Comparison of ENCODE assay signal across 11 mouse cellular contexts in the genomic region with DNA sequence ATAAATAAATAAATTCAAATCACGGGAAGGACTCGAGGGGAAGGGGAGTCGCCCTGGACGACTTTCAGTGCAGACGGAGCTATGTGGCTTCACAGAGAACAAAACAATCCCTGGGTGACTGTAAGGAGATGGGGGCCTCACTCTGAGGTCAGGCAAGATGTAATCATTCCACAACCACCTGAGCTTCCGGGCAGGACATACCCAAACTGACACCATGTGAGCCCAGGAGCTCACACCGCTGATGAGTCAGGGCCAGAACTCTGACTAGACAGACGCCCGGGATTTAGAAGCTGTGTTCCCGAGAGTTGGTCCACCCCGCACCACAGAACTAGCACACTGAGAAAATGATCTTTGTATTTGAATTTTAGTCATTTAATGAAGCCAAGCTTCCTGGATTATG. TPM values are rescaled to one million over a fixed set of nuclear protein-coding genes. Genes with fewer than 3 reads are reported as not detected.
DNase-seq lines count a peak whose midpoint lies in the region; ATAC-seq and TF ChIP-seq lines count a peak whose summit lies in the region.
"Had no signal": no experiment of that assay in that cellular context is flagged by ENCODE, and none has a peak within 500 bp of the region (broad histone marks: within the 10 kb centered on the region; RNA-seq: fewer than 3 reads in every experiment).

No protein-coding gene starts in this region.

- 36% methylated on average over 11 of the region's 11 CpGs for WGBS in heart, embryonic 13.5 days

- H3K4me2 ChIP-seq in heart, embryonic 13.5 days: peak overlapping the region; percentile 46
- H3K4me2 ChIP-seq: hindbrain, embryonic 15.5 days had no signal

- no peak overlapping the region for H3K27ac ChIP-seq in heart, embryonic 13.5 days (replicated peaks)
- H3K27ac ChIP-seq in left cerebral cortex, adult 2 months: no peak overlapping the region
- H3K27ac ChIP-seq: hindbrain, embryonic 15.5 days had no signal

- peak overlapping the region; percentile 21 for H3K4me3 ChIP-seq in heart, embryonic 13.5 days
- peak overlapping the region; percentile 7; the same call in 1 of the 2 replicates for H3K4me3 ChIP-seq in left cerebral cortex, adult 2 months
- H3K4me3 ChIP-seq: hindbrain, embryonic 15.5 days had no signal

- no peak for ATAC-seq in heart, embryonic 13.5 days (ENCODE audit: extremely low read depth, insufficient number of reproducible peaks, low FRiP score, low TSS enrichment)

- TF ChIP-seq CTCF in left cerebral cortex, adult 2 months (IDR thresholded peaks at IDR 0.05): no peak

- H3K9ac ChIP-seq in heart, embryonic 13.5 days: 0 out of 2 replicates have a peak overlapping the region, but pooled peaks have one; percentile 8
- H3K9ac ChIP-seq: hindbrain, embryonic 15.5 days had no signal

- H3K36me3 ChIP-seq in heart, embryonic 13.5 days: no peaks in the 10 kb centered on the region
- H3K36me3 ChIP-seq: hindbrain, embryonic 15.5 days had no signal

- H3K9me3 ChIP-seq in heart, embryonic 13.5 days: no peaks in the 10 kb centered on the region
- H3K9me3 ChIP-seq: hindbrain, embryonic 15.5 days had no signal

- DNase-seq in heart, postnatal 36 days: no peak
- DNase-seq in left cerebral cortex, adult 2 months (ENCODE audit: extremely low spot score in 1 of 2, low spot score in 2 of 2): peak in 1 of 2 experiments; percentile 12
- DNase-seq in left cerebral cortex, adult 11 months (ENCODE audit: low spot score): no peak
- peak; percentile 7 for DNase-seq in right cerebral cortex, postnatal 25 days
- DNase-seq in right cerebral cortex, postnatal 36 days (ENCODE audit: low spot score in 2 of 2): no peak
- no peak for DNase-seq in urinary bladder, postnatal 25 days (ENCODE audit: low spot score)
- DNase-seq: cerebellum, adult 2 months; right cerebral cortex, postnatal 4 days; thymus, postnatal 14 days had no signal

- no peaks in the 10 kb centered on the region for H3K27me3 ChIP-seq in heart, embryonic 13.5 days (replicated peaks)
- H3K27me3 ChIP-seq: hindbrain, embryonic 15.5 days had no signal

- no peaks in the 10 kb centered on the region for H3K4me1 ChIP-seq in heart, embryonic 13.5 days
- H3K4me1 ChIP-seq: hindbrain, embryonic 15.5 days had no signal

- intact Hi-C loops in heart, postnatal 36 days (cut with DNase I): no loop called here
- intact Hi-C loops in left cerebral cortex, adult 2 months (cut with DNase I): no loop called here

RNA-seq across cellular contexts. Expression of a gene that starts 21.4 kb away (rescaled TPM):
- polyA plus RNA-seq in heart, embryonic 13.5 days (2015; fragmentation: Nextera tagmentation; extraction: Ambion mirVana): 83.4 and 107 TPM in 2 replicates
- total RNA-seq in heart, postnatal 36 days (2021): 10 to 100 TPM; 50.8 to 51.5 TPM
- 100 to 1,000 TPM; 143 to 148 TPM for total RNA-seq in left cerebral cortex, adult 2 months (2021)
